Mouse (Mus musculus): Measurements from ENCODE around the gene Olfr464.
"Not testable (repeated sequence)": the region's sequence is repeated elsewhere in the genome, so short reads cannot be mapped to it uniquely, and the experiment has no call there.

Gene Olfr464

DNA sequence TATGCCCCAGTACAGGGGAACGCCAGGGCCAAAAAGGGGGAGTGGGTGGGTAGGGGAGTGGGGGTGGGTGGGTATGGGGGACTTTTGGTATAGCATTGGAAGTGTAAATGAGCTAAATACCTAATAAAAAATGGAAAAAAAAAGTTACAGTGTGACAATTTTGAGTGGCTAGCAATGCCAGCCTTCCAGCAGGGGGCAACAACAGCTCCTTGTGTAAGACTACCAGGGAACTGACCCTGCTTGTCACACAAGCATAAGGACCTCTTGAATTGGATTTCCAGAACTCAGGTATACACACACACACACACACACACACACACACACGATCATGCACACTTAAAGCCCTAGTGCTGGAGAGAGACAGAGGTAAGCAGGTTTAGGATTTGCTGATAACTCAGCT lies 53.9 kb downstream of the Olfr464 start:
- not testable (repeated sequence) for DNase-seq (ENCODE audit: low spot score)
